Mouse (Mus musculus) liver, embryonic 15.5 days (tissue): ENCODE measurements at regions not wholly inside any gene's neighbourhood (a gene's known extent, or its start where the extent isn't known, plus 50 kb on each side); places are given as distances from the start of the nearest gene placed in this dataset.

ENCODE experiments used
- ATAC-seq: fragments of 200-750 bp; cut with Nextera tagmentation; 2 replicates; pipeline ENCODE4 v1.8.0; 2017; ENCODE audit warnings: moderate number of reproducible peaks, mild to moderate bottlenecking, moderate library complexity; ENCODE audit not compliant: insufficient read depth
- H3K27ac ChIP-seq: fragments of 300-500 bp; sonication (generic); replicated peaks from 2 replicates; pipeline ENCODE4 v1.5.1; 2015; ENCODE audit warnings: mild to moderate bottlenecking, inconsistent platforms
- H3K27me3 ChIP-seq: fragments of 300-500 bp; sonication (generic); 2 replicates; pipeline ENCODE4 v1.6.1; 2015; ENCODE audit warnings: mild to moderate bottlenecking, inconsistent platforms
- H3K36me3 ChIP-seq: fragments of 300-500 bp; sonication (generic); replicated peaks from 2 replicates; pipeline ENCODE4 v1.6.1; 2015; ENCODE audit warnings: moderate library complexity, mild to moderate bottlenecking, inconsistent platforms
- H3K4me1 ChIP-seq: fragments of 300-500 bp; sonication (generic); replicated peaks from 2 replicates; pipeline ENCODE4 v1.6.1; 2015; ENCODE audit warnings: inconsistent platforms
- H3K4me2 ChIP-seq: fragments of 300-500 bp; sonication (generic); 2 replicates; pipeline ENCODE4 v1.6.1; 2015; ENCODE audit warnings: moderate library complexity, mild to moderate bottlenecking, inconsistent platforms
- H3K4me3 ChIP-seq: fragments of 300-500 bp; sonication (generic); replicated peaks from 2 replicates; pipeline ENCODE4 v1.5.1; 2015; ENCODE audit warnings: mild to moderate bottlenecking, inconsistent platforms
- H3K9ac ChIP-seq: fragments of 300-500 bp; sonication (generic); 2 replicates; pipeline ENCODE4 v1.6.1; 2015; ENCODE audit warnings: moderate library complexity, mild to moderate bottlenecking, inconsistent platforms
- H3K9me3 ChIP-seq: fragments of 300-500 bp; sonication (generic); replicated peaks from 2 replicates; pipeline ENCODE4 v1.6.1; 2016; ENCODE audit warnings: inconsistent platforms
- WGBS: fragments of 180-500 bp; shearing (Covaris S2); methylation state at CpG from one replicate; pipeline ENCODE4 v1.1.7; 2015; ENCODE audit warnings: mixed read lengths; ENCODE audit not compliant: insufficient replicate concordance; 5-methylcytosine and 5-hydroxymethylcytosine counted together

DNA sequence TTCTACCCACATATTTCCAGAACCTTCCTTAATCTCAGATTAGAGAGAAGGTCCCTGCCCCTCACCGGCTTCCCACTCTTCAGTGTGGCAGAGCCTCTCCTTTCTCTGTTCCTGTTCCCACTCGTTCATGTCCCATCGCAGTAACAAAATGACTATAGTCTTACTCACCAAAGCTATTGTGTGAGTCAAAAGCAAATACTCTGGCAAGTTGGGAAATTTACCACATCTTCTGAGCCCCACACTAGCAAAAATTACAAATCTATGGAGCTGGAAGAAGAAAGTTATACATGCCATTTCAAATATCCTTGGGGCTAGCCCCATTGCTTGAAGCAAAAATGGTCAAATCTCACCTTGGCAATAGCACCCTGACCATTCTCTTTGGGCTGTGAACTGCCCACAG, 80.1 kb upstream of the Tet2 start:
- H3K9me3 ChIP-seq: no peaks in the 10 kb centered on the region
- H3K4me1 ChIP-seq: peaks cover 33% of the 10 kb centered on the region
- H3K4me3 ChIP-seq: no peak overlapping the region
- no peak overlapping the region; the same call in 1 of the 2 replicates for H3K27ac ChIP-seq
- H3K27me3 ChIP-seq: no peaks in the 10 kb centered on the region
- no peak for ATAC-seq
- no peak overlapping the region for H3K4me2 ChIP-seq
- no peak overlapping the region for H3K9ac ChIP-seq
- WGBS: 74% methylated on average over 3 of the region's 3 CpGs
- no peaks in the 10 kb centered on the region for H3K36me3 ChIP-seq

DNA sequence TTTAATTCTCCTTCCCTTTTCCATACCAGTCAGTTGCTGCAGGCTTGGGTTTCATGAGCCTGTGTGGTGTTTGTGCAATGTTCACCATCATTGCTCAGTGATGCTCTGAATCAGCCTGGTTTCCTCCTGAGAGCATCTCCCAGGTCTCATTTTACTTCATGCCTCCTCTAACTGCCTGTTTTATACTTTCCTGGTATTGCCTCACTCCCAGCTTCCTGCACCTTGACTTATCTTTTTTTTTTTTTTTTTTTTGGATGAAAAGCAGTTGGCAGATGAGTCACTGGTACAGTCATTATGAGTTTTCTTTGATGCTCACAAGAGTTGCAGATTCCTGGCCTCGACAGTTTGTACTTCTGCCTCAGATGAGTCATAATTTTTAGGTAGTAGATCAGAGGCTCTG, 81.5 kb upstream of the Tet2 start:
- H3K9me3 ChIP-seq: no peaks in the 10 kb centered on the region
- no peak overlapping the region for H3K9ac ChIP-seq
- no peaks in the 10 kb centered on the region for H3K36me3 ChIP-seq
- no peak overlapping the region for H3K27ac ChIP-seq
- H3K27me3 ChIP-seq: no peaks in the 10 kb centered on the region
- no peak overlapping the region for H3K4me3 ChIP-seq
- ATAC-seq: no peak
- H3K4me1 ChIP-seq: peaks cover 33% of the 10 kb centered on the region
- no peak overlapping the region for H3K4me2 ChIP-seq
- WGBS: 13% methylated on average over 1 of the region's 1 CpGs

DNA sequence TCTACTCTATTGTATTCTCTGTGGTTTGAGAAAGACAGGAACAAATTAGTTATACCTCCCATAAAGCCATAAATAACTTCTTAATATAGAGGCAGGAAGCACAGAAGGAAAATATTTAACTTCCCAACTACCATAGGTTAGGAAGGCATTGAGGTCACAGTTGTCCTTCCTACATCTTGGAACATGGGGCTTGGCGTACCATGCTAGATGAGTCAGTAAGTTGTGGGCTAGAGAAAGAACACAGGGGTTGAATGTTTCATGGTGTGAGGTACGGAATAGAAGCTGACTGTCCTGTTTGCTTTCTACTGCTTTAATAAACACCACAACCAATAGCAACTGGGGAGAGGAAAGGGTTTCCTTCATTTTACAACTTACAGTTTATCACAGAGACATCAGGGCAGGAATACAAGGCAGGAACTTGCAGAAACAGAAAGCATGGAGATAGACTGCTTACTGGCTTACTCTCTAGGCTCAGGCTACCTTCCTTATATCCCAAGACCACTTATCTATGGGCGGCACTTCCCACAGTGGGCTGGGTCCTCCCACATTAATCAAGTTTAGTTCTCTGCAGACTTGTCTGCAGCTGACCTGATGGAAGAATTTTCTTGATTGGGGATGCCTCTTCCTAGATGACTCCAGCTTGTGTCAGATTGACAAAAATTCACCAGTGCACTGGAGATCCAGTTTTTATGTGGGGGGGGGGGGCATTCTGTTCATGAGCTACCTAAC, 82.3 kb upstream of the Tet2 start:
- no peak for ATAC-seq
- Histone ChIP-seq H3K4me1 (peaks cover 33% of the 10 kb centered on the region), H3K9me3 (no peaks in the 10 kb centered on the region), H3K27me3 (no peaks in the 10 kb centered on the region), H3K4me2 (no peak overlapping the region), H3K27ac (no peak overlapping the region), H3K36me3 (no peaks in the 10 kb centered on the region), H3K9ac (no peak overlapping the region), H3K4me3 (no peak overlapping the region)
- WGBS: 47% methylated on average over 3 of the region's 3 CpGs

DNA sequence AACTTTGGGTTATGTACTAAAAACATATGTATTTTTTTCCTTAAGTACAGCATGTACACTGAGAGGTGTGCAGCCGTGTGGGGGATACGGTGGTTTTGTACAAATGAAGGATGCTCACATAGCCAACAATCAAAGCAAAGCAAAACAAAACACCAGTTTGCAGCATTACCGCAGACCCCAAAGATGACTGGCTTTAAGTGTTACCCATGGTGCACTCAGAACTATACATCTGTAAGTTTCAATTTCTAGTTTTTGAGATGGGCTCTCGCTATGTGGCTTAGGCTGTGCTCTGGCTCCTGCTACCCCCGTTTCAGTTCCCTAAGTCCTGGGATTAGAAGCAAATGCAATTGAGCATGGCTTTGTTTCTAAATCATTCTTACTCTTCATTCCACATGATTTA, 89.4 kb upstream of the Tet2 start:
- Histone ChIP-seq H3K27ac (no peak overlapping the region), H3K27me3 (no peaks in the 10 kb centered on the region), H3K4me3 (no peak overlapping the region), H3K4me1 (no peaks in the 10 kb centered on the region), H3K36me3 (no peaks in the 10 kb centered on the region), H3K4me2 (no peak overlapping the region), H3K9ac (no peak overlapping the region), H3K9me3 (no peaks in the 10 kb centered on the region)
- 75% methylated on average over 5 of the region's 5 CpGs for WGBS
- no peak for ATAC-seq

DNA sequence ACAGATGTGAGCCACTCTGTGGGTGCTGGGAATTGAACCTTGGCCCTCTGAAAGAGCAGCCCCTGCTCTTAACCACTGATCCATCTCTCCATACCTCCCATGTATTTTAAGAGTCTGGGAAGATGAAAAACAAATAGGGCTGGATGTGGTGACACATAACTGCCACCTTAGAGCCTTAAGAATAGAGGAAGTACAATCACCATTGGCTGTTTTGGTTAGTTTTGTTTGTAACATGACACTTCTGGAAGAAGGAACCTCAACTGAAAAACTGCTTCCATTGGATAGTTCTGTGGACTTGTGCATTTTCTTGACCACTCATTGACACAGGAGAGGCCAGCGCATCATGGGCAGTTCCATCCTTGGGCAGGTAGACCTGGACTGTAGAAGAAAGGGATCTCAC, 100.7 kb upstream of the Tet2 start:
- H3K4me3 ChIP-seq: no peak overlapping the region
- no peaks in the 10 kb centered on the region for H3K4me1 ChIP-seq
- H3K4me2 ChIP-seq: no peak overlapping the region
- H3K9ac ChIP-seq: no peak overlapping the region
- no peaks in the 10 kb centered on the region for H3K36me3 ChIP-seq
- ATAC-seq: no peak
- H3K27me3 ChIP-seq: no peaks in the 10 kb centered on the region
- H3K9me3 ChIP-seq: no peaks in the 10 kb centered on the region
- 76% methylated on average over 1 of the region's 1 CpGs for WGBS
- H3K27ac ChIP-seq: no peak overlapping the region

DNA sequence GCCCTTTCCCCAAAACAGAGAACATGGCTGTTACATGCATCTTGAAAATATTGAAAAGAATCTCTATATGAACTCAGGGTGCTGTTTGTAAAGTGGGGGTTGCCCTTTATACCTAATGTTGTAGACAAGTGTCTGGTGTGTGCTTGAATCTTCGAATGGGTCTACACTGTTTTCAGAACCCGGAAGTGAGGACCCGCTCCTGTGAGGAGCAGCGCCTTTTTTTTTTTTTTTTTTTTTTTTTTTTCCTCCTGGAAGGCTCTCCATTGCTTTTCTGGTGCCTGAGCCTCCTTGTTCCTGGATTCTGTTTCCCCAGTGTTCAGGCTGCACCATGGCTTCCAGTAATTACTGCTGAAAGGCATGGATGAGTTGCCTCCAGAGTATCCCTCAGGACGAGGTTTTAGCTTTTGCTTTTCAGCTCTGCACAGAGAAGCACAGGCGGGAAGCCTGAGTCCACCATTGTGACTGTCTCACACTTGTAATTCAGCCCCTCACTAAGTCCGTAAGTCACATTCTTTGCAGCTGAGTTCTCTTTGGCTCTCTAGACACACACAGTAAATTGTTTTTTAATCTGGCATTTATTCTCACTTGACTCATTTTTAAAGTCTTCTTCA, 101.6 kb upstream of the Tet2 start:
- Histone ChIP-seq H3K36me3 (no peaks in the 10 kb centered on the region), H3K4me3 (no peak overlapping the region), H3K9ac (no peak overlapping the region), H3K27me3 (no peaks in the 10 kb centered on the region), H3K9me3 (no peaks in the 10 kb centered on the region), H3K27ac (no peak overlapping the region), H3K4me2 (no peak overlapping the region), H3K4me1 (no peaks in the 10 kb centered on the region)
- WGBS: 74% methylated on average over 7 of the region's 7 CpGs
- no peak for ATAC-seq

DNA sequence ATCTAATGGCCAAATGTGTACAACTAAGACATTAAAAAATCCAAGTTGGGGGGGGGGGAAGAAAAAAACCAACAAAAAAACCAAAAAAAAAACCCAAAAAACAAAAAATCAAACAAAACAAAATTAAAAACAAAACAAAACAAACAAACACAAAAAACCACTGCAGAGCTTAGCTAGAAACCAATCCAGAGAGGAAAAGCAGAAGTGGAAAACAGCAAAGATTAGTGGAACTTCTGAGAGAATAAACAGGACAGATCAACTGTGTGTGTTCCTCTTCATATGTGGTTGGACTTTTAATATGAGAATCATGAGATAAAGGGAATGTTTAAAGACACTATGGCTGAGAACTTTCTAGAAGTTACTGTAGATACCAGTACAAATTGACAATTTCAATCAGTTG, 105.1 kb upstream of the Tet2 start:
- ATAC-seq: no peak
- no peaks in the 10 kb centered on the region for H3K36me3 ChIP-seq

DNA sequence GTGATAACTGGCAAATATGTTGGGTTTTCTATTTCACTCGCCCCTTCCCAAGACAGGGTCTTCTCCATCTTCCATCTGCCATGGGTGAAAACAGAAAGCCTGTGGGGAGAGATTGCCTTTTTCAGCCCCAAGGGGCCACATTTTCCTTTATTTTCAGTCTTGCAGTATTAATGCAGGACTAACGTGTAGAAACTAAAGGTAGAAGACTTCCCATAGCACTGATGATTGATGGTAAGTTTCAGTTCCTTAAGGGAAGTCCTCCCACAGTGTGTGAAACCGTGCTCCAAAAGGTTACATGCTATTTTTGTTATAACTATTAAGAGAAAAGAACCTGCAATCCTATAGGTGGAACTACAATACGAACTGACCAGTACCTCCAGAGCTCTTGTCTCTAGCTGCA, 107.1 kb upstream of the Tet2 start:
- 54% methylated on average over 4 of the region's 4 CpGs for WGBS
- Histone ChIP-seq H3K9ac (no peak overlapping the region), H3K27ac (no peak overlapping the region), H3K4me2 (no peak overlapping the region), H3K4me1 (no peaks in the 10 kb centered on the region), H3K9me3 (no peaks in the 10 kb centered on the region), H3K4me3 (no peak overlapping the region), H3K27me3 (no peaks in the 10 kb centered on the region), H3K36me3 (no peaks in the 10 kb centered on the region)
- no peak for ATAC-seq

More for the DNA sequence above, 105.1 kb upstream of the Tet2 start:
- H3K4me2 ChIP-seq: no peak overlapping the region
- H3K9me3 ChIP-seq: no peaks in the 10 kb centered on the region
- H3K4me3 ChIP-seq: no peak overlapping the region
- no peaks in the 10 kb centered on the region for H3K4me1 ChIP-seq
- no peaks in the 10 kb centered on the region for H3K27me3 ChIP-seq
- H3K9ac ChIP-seq: no peak overlapping the region
- no peak overlapping the region for H3K27ac ChIP-seq

DNA sequence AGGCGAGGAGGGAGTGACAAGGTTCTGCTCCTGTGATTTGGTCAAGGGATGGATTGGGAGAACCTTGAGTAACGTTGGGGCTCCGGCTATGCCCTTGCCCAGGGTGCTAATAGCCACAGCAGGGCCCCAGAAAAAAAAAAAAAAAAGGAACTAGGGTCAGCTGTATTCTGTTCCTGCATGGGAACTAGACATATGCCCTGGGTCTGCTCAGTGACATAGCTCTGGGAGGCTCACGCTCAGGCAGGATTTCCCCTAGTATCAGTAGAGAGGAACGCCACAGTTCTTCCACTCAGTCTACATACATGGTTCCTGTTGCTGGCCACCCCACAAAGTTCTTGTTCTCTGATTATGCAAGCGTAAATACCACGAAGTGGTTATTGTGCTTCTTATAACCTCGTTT, 114.8 kb upstream of the Tet2 start:
- Histone ChIP-seq H3K9ac (no peak overlapping the region), H3K4me3 (no peak overlapping the region), H3K4me1 (no peaks in the 10 kb centered on the region), H3K27me3 (no peaks in the 10 kb centered on the region), H3K36me3 (no peaks in the 10 kb centered on the region), H3K9me3 (no peaks in the 10 kb centered on the region), H3K27ac (no peak overlapping the region), H3K4me2 (no peak overlapping the region)
- WGBS: 36% methylated on average over 8 of the region's 8 CpGs
- peak; percentile 42; the same call in 1 of the 2 replicates for ATAC-seq

DNA sequence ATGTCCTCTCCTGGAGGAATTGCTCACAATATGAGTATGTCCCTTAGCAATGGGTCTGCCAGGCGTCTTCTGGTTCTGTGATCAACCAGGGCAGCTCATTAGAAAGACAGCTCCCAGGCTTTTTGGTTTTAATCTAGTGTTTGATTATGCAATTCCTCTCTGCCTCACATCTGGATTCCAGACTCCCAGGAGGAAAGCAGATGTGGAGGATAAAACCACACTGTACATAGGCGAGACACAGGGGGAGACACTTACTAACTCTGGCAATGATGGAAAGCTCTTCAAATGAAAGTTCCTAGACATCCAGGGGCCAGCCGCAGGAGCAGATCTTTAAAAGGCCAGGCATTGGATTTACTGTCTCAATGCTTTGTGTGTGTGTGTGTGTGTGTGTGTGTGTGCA, 116.4 kb upstream of the Tet2 start:
- H3K4me3 ChIP-seq: no peak overlapping the region
- no peaks in the 10 kb centered on the region for H3K36me3 ChIP-seq
- no peak overlapping the region for H3K4me2 ChIP-seq
- H3K27ac ChIP-seq: no peak overlapping the region
- WGBS: 55% methylated on average over 3 of the region's 3 CpGs
- no peaks in the 10 kb centered on the region for H3K4me1 ChIP-seq
- ATAC-seq: no peak
- no peak overlapping the region for H3K9ac ChIP-seq
- H3K27me3 ChIP-seq: no peaks in the 10 kb centered on the region
- H3K9me3 ChIP-seq: no peaks in the 10 kb centered on the region

DNA sequence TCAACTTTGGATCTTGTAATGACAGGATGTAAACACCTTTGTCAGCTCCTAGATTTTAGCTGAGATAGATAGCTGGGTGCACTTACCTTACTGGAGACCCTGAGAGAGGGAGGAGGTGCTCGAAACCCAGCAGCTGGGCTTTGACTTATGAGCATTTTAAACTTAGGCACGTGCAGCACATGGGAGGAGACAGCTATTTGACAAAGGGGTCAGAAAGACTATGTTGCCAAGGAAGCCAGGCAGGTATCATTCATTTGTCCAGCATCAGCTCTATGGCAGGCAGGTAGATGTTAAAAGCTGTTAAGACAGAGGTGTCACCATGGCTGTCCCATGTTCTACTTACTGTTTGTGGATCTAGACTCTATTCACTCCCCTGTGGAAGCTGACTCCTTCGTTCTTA, 120.0 kb upstream of the Tet2 start:
- Histone ChIP-seq H3K4me2 (no peak overlapping the region), H3K9me3 (no peaks in the 10 kb centered on the region), H3K27me3 (no peaks in the 10 kb centered on the region), H3K4me3 (no peak overlapping the region), H3K27ac (no peak overlapping the region), H3K4me1 (no peaks in the 10 kb centered on the region), H3K36me3 (no peaks in the 10 kb centered on the region), H3K9ac (no peak overlapping the region)
- 60% methylated on average over 3 of the region's 3 CpGs for WGBS
- no peak for ATAC-seq
